Mouse (Mus musculus) megakaryocyte, embryonic 14.5 days (primary cell): ENCODE results near the gene 1300017J02Rik.

Experiments
- FLI1 ChIP-seq: IDR thresholded peaks from 2 replicates; pipeline ENCODE4 v1.6.1; 2012; ENCODE audit warnings: low read length, inconsistent platforms, mixed read lengths
- GATA1 ChIP-seq: IDR thresholded peaks from 3 replicates; pipeline ENCODE4 v1.6.1; 2012; ENCODE audit warnings: mixed read lengths, low read length, inconsistent platforms, borderline replicate concordance

GRCm38 (mm10) chr9:103246526-103247168, 58.2 kb downstream of the 1300017J02Rik start:
- TF ChIP-seq GATA1 (no peak), FLI1 (no peak)
